Mouse (Mus musculus): ENCODE results near the gene Ubqln4. TPM values are rescaled to one million over a fixed set of nuclear protein-coding genes. Genes with fewer than 3 reads are reported as not detected.
A peak's percentile ranks its signal among the peaks of the same experiment; 100 is the strongest.

Gene Ubqln4
- polyA plus RNA-seq, 1 experiment from 2014 or later = 43.5 TPM

DNA sequence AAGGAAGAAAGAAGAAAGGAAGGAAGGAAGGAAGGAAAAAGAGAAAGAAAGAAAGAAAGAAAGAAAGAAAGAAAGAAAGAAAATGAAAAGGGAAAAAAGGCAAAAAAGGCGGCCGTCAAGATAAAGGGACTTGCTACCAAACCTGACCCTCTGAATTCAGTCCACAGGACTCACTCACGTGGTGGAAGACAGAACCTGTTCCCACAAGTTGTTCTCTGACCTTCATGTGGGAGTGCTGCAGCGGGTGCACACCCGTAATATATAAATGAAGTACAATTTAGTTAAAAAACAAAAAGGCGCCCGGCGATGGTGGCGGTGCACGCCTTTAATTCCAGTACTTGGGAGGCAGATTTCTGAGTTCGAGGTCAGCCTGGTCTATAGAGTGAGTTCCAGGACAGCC is 24.9 kb upstream of the Ubqln4 start:
- Histone ChIP-seq H3K4me3 (no peak overlapping the region), H3K4me1 (peaks cover 60% of the 10 kb centered on the region), H3K27me3 (no peaks in the 10 kb centered on the region), H3K27ac (peak overlapping the region; percentile 99; the same call in 1 of the 2 replicates), H3K9me3 (replicated peaks) (no peaks in the 10 kb centered on the region), H3K4me2 (peak overlapping the region; percentile 99), H3K9ac (peak overlapping the region; percentile 100; the same call in 1 of the 2 replicates), H3K36me3 (ENCODE audit: poor library complexity, severe bottlenecking) (peaks cover 18% of the 10 kb centered on the region)
- WGBS = 81% methylated on average over 11 of the region's 11 CpGs
- ATAC-seq = no peak

- Histone ChIP-seq H3K4me1 (peaks cover 59% of the 10 kb centered on the region), H3K9ac (peak overlapping the region; percentile 100), H3K9me3 (replicated peaks) (no peaks in the 10 kb centered on the region), H3K27ac (peak overlapping the region; percentile 99), H3K36me3 (ENCODE audit: poor library complexity, severe bottlenecking) (peaks cover 13% of the 10 kb centered on the region), H3K4me2 (peak overlapping the region; percentile 99), H3K27me3 (no peaks in the 10 kb centered on the region), H3K4me3 (peak overlapping the region; percentile 97)
- 32% methylated on average over 6 of the region's 7 CpGs for WGBS
- no peak for ATAC-seq
These were observed 24.2 kb upstream of the Ubqln4 start for GRCm38 (mm10) chr3:88529204-88530000.

DNA sequence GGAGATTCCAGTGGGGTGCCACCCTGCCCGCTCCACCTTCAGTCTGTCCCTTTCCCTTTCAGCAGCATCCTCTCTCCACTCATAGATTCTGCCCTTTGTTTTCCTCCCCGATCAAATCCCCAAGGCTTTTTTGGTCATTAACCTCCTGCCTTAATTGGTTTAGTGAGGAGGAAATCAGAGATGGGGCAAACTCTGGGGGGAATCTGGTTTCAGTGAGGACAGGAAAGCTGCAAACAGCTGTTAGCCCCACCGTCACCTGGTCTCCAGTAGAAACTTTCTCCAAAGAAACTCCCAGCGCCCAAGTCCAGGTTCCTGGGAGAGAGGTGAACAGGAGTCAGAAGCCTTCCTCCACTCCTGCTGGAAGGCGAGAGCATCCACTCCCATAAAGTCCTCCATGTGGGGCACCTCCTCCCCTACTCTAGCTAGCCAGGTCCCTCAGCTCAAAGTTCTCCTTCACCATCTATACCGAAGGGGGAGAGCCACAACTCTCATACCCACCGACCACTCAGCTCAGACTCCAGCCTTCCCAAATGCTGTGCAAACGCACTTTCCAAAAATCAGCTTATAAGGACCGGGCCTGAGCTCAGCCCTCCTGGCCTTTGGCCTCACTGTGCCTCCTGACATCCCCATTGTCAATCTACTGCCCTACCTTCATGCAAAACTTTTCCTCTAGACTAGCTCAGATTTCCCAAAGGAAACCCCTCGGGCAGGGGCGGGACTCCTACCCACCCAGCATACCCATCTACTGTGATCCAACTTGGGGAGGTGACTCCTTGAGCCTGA is 23.3 kb upstream of the Ubqln4 start:
- peaks cover 10% of the 10 kb centered on the region for H3K36me3 ChIP-seq (ENCODE audit: poor library complexity, severe bottlenecking)
- peak overlapping the region; percentile 99 for H3K4me2 ChIP-seq
- WGBS = 0% methylated on average over 11 of the region's 11 CpGs
- H3K9me3 ChIP-seq (replicated peaks) = no peaks in the 10 kb centered on the region
- H3K4me3 ChIP-seq = peak overlapping the region; percentile 97
- no peaks in the 10 kb centered on the region for H3K27me3 ChIP-seq
- peaks cover 67% of the 10 kb centered on the region for H3K4me1 ChIP-seq
- peak overlapping the region; percentile 100 for H3K9ac ChIP-seq
- ATAC-seq = no peak
- peak overlapping the region; percentile 99 for H3K27ac ChIP-seq

GRCm38 (mm10) chr3:88531348-88532298 is 21.9 kb upstream of the Ubqln4 start:
- H3K4me1 ChIP-seq = peaks cover 69% of the 10 kb centered on the region
- peak overlapping the region; percentile 97 for H3K4me3 ChIP-seq
- H3K27ac ChIP-seq = peak overlapping the region; percentile 99
- peaks cover 20% of the 10 kb centered on the region for H3K36me3 ChIP-seq (ENCODE audit: poor library complexity, severe bottlenecking)
- no peaks in the 10 kb centered on the region for H3K9me3 ChIP-seq (replicated peaks)
- H3K27me3 ChIP-seq = no peaks in the 10 kb centered on the region
- WGBS = under 1% methylated on average over 51 of the region's 63 CpGs
- peak; percentile 88 for ATAC-seq
- peak overlapping the region; percentile 100 for H3K9ac ChIP-seq
- H3K4me2 ChIP-seq = peak overlapping the region; percentile 99

GRCm38 (mm10) chr3:88532299-88532674 is 21.3 kb upstream of the Ubqln4 start, which contains the start of gene Mex3a:
Mex3a (plus strand) TSS chr3:88532395.
- Histone ChIP-seq H3K4me3 (peak within 1 kb of the TSS; percentile 97), H3K9ac (peak within 1 kb of the TSS; percentile 100), H3K9me3 (replicated peaks) (no peaks in the 10 kb centered on the region), H3K4me2 (peak within 1 kb of the TSS; percentile 99), H3K27me3 (no peaks in the 10 kb centered on the region), H3K4me1 (peaks cover 69% of the 10 kb centered on the region), H3K27ac (peak within 1 kb of the TSS; percentile 99), H3K36me3 (ENCODE audit: poor library complexity, severe bottlenecking) (peaks cover 27% of the 10 kb centered on the region)
- ATAC-seq = no peak
- WGBS = 0% methylated on average over 9 of the region's 31 CpGs

- Histone ChIP-seq H3K9me3 (replicated peaks) (no peaks in the 10 kb centered on the region), H3K27ac (peak overlapping the region; percentile 99), H3K4me3 (peak overlapping the region; percentile 97), H3K27me3 (no peaks in the 10 kb centered on the region), H3K4me1 (peaks cover 69% of the 10 kb centered on the region), H3K9ac (peak overlapping the region; percentile 100), H3K4me2 (peak overlapping the region; percentile 99), H3K36me3 (ENCODE audit: poor library complexity, severe bottlenecking) (peaks cover 33% of the 10 kb centered on the region)
- 0% methylated on average over 38 of the region's 40 CpGs for WGBS
- ATAC-seq = peak; percentile 55
These were observed 20.7 kb upstream of the Ubqln4 start for GRCm38 (mm10) chr3:88532689-88533511.

DNA sequence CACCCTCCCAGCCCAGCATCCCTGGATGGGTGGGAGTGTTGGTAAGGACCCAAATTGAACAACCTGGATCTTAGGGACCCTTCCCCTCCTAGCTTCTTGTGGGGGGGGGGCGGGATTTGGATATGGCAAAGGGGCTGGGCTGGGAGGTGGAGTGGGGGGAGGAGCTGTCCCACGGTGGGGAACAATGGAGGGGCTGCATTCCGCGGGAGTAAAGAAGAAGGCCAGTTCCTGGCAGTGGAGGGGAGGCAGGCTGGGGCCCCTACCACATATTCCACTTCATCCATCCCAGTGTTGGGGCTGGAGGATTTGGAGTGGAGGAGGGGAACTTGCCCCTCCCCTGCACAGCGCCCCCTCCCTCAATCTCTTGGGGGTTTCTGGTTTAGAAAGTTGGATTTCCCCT is 19.9 kb upstream of the Ubqln4 start:
- H3K4me2 ChIP-seq = peak overlapping the region; percentile 99
- peaks cover 69% of the 10 kb centered on the region for H3K4me1 ChIP-seq
- no peaks in the 10 kb centered on the region for H3K27me3 ChIP-seq
- H3K9ac ChIP-seq = peak overlapping the region; percentile 100
- H3K27ac ChIP-seq = peak overlapping the region; percentile 99
- peak overlapping the region; percentile 97 for H3K4me3 ChIP-seq
- ATAC-seq = no peak
- H3K36me3 ChIP-seq (ENCODE audit: poor library complexity, severe bottlenecking) = peaks cover 41% of the 10 kb centered on the region
- H3K9me3 ChIP-seq (replicated peaks) = no peaks in the 10 kb centered on the region
- 3% methylated on average over 5 of the region's 5 CpGs for WGBS

DNA sequence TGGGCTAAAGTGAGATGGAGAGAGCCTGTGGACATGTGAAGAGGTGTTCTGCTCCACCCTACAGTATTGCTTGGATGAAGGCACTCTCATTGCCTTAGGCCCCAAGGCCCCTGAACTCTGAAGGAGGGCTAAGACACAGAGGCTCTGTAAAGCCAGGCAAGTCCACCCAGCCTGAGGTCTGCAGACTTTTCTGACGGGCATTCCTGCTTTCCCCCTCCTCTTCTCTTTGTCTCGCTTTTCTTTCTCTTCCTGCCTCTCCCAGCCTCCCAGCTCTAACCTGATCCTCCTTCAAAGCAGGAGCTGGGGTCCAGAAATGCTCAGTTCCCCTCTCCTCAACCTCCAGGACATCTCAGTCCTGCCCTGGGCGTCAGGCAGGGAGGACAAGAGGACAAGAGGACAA is 18.6 kb upstream of the Ubqln4 start:
- WGBS = 4% methylated on average over 3 of the region's 3 CpGs
- H3K9ac ChIP-seq = peak overlapping the region; percentile 100
- no peaks in the 10 kb centered on the region for H3K27me3 ChIP-seq
- peaks cover 49% of the 10 kb centered on the region for H3K36me3 ChIP-seq (ENCODE audit: poor library complexity, severe bottlenecking)
- H3K4me1 ChIP-seq = peaks cover 66% of the 10 kb centered on the region
- peak overlapping the region; percentile 99 for H3K4me2 ChIP-seq
- ATAC-seq = no peak
- no peaks in the 10 kb centered on the region for H3K9me3 ChIP-seq (replicated peaks)
- peak overlapping the region; percentile 99 for H3K27ac ChIP-seq
- H3K4me3 ChIP-seq = peak overlapping the region; percentile 97

- Histone ChIP-seq H3K4me1 (peaks cover 66% of the 10 kb centered on the region), H3K27ac (peak overlapping the region; percentile 99), H3K27me3 (no peaks in the 10 kb centered on the region), H3K4me3 (peak overlapping the region; percentile 97), H3K9me3 (replicated peaks) (no peaks in the 10 kb centered on the region), H3K4me2 (peak overlapping the region; percentile 99), H3K36me3 (ENCODE audit: poor library complexity, severe bottlenecking) (peaks cover 54% of the 10 kb centered on the region), H3K9ac (peak overlapping the region; percentile 100)
- WGBS = 11% methylated on average over 4 of the region's 4 CpGs
- no peak for ATAC-seq
These were observed 18.0 kb upstream of the Ubqln4 start for GRCm38 (mm10) chr3:88535527-88535926.

DNA sequence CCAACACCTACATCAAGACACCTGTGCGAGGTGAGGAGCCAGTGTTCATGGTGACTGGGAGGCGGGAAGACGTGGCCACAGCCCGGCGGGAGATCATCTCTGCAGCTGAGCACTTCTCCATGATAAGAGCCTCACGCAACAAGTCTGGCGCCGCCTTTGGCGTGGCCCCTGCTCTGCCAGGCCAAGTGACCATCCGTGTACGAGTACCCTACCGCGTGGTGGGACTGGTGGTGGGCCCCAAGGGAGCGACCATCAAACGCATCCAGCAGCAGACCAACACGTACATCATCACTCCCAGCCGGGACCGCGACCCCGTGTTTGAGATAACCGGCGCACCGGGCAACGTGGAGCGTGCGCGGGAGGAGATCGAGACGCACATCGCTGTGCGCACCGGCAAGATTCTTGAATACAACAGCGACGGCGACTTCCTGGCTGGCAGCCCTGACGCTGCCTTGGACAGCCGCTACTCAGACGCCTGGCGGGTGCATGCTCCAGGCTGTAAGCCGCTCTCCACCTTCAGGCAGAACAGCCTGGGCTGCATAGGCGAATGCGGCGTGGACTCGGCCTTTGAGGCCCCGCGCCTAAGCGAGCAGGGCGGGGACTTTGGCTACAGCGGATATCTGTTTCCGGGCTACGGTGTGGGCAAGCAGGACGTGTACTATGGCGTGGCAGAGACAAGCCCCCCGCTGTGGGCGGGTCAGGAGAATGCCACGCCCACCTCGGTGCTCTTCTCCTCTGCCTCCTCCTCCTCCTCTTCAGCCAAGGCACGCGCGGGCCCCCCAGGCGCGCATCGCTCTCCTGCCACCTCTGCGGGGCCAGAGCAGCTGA is 17.2 kb upstream of the Ubqln4 start:
- Histone ChIP-seq H3K36me3 (ENCODE audit: poor library complexity, severe bottlenecking) (peaks cover 59% of the 10 kb centered on the region), H3K4me2 (peak overlapping the region; percentile 99), H3K4me3 (peak overlapping the region; percentile 97), H3K27me3 (no peaks in the 10 kb centered on the region), H3K4me1 (peaks cover 73% of the 10 kb centered on the region), H3K9me3 (replicated peaks) (no peaks in the 10 kb centered on the region), H3K27ac (peak overlapping the region; percentile 99), H3K9ac (peak overlapping the region; percentile 100)
- 5% methylated on average over 62 of the region's 64 CpGs for WGBS
- ATAC-seq = no peak
